Mouse (Mus musculus) stomach, postnatal 0 days (tissue): Measurements from ENCODE around the gene Traf1.

Source experiments
- CTCF ChIP-seq: IDR thresholded peaks from 2 replicates; pipeline ENCODE4 v1.5.1; 2016; ENCODE audit warnings: antibody characterized with exemption, low read depth, mild to moderate bottlenecking, moderate library complexity
- EP300 ChIP-seq: optimal IDR thresholded peaks from 2 replicates; pipeline ENCODE3; 2016; ENCODE audit warnings: antibody characterized with exemption

- TF ChIP-seq CTCF (no peak), EP300 (no peak)
These were observed 37.4 kb upstream of the Traf1 start for GRCm38 (mm10) chr2:34998956-34999355.
